Mouse (Mus musculus) adrenal gland, adult (tissue): ENCODE data around the gene Tank.

Experiments
- DNase-seq, 2 experiments: peaks; one replicate each; pipeline ENCODE4 v3.0.0; 2022 to 2023; ENCODE audit warnings: low spot score in 1 of 2; ENCODE audit not compliant: inconsistent age in 2 of 2

Tank gene

DNA sequence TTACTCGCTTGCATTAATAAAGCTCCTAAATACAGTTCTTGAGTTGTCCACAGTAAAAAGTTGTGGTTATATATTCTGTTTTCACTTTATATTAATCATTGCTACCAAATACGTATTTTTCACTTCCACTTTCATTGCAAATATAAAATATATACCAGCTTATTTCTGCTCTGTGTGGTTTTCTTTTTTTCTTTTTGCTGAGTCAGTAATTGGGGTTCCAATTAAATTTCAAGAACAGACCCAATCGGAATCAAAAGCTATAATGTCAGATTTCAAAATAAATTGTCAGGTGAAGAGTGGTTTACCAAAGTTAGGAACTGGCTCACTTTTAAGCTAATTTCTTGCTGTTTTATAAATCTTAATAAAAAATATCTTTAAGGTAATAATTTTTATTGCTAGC is 73.3 kb downstream of the Tank start:
- DNase-seq: no peak

DNA sequence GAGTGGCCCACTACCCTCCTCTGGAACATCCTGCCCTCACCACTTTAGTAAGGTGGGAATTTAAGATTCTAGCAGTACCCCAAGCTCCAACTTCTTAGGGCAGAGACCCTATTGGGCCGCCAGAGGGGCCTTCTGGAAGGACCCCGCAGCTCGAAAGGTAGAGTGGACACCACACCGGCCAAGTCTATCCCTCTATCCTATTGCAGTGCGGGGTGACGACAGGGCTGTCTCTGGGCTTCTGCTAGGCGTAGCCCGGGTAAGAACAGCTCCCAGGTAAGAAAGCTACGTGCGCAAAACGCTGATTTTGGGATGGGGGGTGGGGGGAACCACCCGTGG is 76.6 kb downstream of the Tank start:
- DNase-seq: peak in 1 of 2 experiments; percentile 36

DNA sequence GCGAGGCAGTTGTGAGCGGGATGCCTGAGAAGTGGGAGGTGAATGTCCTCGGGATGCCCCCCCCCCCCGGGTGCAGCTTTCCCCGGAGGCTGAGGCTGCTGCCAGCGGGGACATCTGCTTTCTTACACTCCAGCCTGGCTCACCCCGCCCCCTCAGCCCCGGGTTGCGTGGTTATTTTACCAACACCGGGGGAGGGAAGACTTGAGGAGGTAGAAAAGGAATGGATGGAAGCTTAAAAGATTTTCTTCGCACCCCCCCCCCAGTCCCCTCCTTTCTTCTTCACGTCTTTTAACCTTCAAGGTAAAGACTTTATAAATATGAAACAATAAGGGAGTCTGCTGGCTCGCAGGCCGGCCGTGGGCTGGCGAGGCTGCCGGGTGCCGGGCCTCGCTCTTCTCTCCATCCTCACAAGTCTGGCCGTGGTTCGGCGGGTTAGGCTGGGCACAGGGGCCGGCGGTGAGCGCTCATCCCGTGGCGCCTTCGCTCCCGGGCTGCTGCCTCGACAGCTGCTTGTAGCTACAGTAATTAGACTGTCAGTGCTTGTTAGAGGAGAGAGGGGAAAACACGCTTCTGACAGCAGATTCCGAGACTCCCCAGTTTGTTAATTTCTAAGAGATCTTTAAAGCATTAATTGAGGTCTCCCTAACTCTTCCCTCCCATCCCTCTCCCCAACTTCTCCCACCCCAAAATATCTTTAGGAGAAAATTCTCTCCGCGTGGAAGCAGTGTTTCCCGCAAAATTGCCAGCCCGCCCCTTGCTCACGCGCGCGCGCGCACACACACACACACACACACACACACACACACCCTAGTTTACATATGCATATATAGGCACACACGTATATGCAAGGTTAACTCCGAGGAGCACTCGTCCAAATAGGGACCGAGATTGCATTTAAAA is 77.2 kb downstream of the Tank start:
- DNase-seq: peak; percentile 38 to 71

- peak; percentile 47 to 83 for DNase-seq
These were observed 78.3 kb downstream of the Tank start for GRCm38 (mm10) chr2:61656421-61657411.

GRCm38 (mm10) chr2:61659254-61659653 is 80.9 kb downstream of the Tank start:
- DNase-seq: no peak

DNA sequence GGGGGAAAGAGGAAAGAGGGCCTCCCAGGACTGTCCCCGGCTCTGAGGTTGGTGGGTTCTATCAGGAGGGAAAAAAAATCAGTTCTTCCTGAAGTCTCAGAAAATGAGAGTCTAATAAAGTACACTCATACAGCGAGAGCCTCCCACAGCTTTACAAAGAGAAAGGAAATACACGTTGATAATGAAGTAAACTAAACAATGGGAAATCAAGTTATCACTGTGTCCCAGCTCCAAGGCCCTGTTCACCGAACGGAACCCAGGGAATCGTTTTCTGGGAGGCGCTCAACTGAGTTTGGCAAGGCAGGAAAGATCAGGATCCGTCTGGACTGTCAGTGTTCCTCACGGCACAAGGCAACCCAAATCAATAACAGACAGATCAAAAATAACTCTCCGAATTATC is 84.4 kb downstream of the Tank start:
- no peak for DNase-seq

DNA sequence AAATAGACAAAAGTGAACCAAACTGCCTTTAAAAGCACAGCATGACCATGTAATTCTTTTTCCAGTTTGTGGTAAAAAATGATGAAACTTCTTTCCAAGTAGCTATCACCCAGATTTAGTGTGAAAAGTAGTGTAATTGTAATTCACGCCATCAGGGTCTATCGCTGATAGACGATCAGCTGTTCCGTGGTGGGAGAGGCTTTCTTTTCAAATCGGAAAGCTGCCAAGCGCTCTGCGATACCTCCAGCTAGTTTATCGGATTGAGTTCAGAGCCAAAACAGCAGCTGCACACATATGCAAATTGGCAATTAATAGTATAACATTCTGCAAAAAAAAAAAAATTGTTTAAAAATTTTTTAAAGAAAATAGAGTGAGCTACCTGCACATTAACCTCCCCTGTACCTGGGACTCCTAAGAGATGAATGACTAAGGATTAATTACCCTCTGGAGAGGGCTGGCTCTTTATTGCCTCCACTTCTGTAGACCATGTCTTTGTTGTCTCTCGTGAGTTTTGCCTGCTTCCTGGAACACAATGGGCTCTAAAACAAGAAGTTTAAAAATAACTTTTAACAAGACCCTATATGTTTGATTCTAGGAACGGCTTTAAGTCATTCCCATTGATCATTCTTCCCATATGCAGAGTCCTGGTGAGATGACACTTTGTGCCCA is 85.3 kb downstream of the Tank start:
- DNase-seq: no peak

- peak in 1 of 2 experiments; percentile 72 for DNase-seq
These were observed 89.0 kb downstream of the Tank start for GRCm38 (mm10) chr2:61667420-61667819.

GRCm38 (mm10) chr2:61668260-61668659 is 89.9 kb downstream of the Tank start:
- peak; percentile 46 to 81 for DNase-seq

- no peak for DNase-seq
These were observed 96.2 kb downstream of the Tank start for GRCm38 (mm10) chr2:61674555-61674954.

- DNase-seq: no peak
These were observed 103.2 kb downstream of the Tank start for GRCm38 (mm10) chr2:61681572-61681971.

GRCm38 (mm10) chr2:61686533-61686932 is 108.1 kb downstream of the Tank start:
- DNase-seq: no peak

GRCm38 (mm10) chr2:61689086-61689485 is 110.7 kb downstream of the Tank start:
- DNase-seq: no peak
